Mouse (Mus musculus): ENCODE measurements around the gene Caln1. TPM values are rescaled to one million over a fixed set of nuclear protein-coding genes. Genes with fewer than 3 reads are reported as not detected.

The Caln1 gene
- total and polyA plus RNA-seq, 2 experiments = 2.4 to 2.9 TPM

DNA sequence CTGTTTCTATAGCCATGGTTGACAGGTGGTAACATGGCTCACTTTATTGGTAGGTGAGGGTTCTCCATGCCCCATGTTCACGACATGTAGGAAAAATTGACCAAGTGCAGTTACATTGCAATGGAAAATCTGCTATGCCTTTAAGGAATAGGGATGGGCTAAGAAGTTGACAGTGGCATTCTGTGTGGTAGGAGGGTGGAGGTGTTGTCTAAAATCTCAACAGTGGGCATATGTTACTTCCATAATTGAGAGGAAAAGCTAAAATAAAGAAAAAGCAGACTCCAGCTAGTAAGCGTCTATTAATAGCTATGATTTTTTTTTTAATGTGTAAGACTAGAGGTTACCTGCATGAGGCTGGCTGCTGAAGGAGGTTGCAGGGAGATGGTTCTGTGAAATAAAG is 308.6 kb downstream of the Caln1 start:
- no peak overlapping the region for H3K27ac ChIP-seq (replicated peaks; ENCODE audit: insufficient read depth, low read depth, low read length)
- 82% methylated on average over 2 of the region's 2 CpGs for WGBS
- H3K4me3 ChIP-seq (ENCODE audit: insufficient read depth, low read depth, low read length) = no peak overlapping the region
- H3K79me2 ChIP-seq (ENCODE audit: control insufficient read depth, insufficient read depth, low read length) = no peaks in the 10 kb centered on the region
- no peak for DNase-seq (ENCODE audit: extremely low read depth, low read depth, low spot score)
- H3K9ac ChIP-seq (ENCODE audit: low read depth, low read length) = no peak overlapping the region
- no peaks in the 10 kb centered on the region for H3K36me3 ChIP-seq (ENCODE audit: control insufficient read depth, insufficient read depth, low read length)
- TF ChIP-seq POLR2A (IDR thresholded peaks at IDR 0.05; ENCODE audit: extremely low read depth, insufficient read depth, low read length) = no peak
- no peak for TF ChIP-seq CTCF (IDR thresholded peaks at IDR 0.05; ENCODE audit: low read depth, low read length)
- no peaks in the 10 kb centered on the region for H3K4me1 ChIP-seq (ENCODE audit: control insufficient read depth, insufficient read depth, low read length)
- no peaks in the 10 kb centered on the region for H3K27me3 ChIP-seq (ENCODE audit: control insufficient read depth, insufficient read depth, low read length)

DNA sequence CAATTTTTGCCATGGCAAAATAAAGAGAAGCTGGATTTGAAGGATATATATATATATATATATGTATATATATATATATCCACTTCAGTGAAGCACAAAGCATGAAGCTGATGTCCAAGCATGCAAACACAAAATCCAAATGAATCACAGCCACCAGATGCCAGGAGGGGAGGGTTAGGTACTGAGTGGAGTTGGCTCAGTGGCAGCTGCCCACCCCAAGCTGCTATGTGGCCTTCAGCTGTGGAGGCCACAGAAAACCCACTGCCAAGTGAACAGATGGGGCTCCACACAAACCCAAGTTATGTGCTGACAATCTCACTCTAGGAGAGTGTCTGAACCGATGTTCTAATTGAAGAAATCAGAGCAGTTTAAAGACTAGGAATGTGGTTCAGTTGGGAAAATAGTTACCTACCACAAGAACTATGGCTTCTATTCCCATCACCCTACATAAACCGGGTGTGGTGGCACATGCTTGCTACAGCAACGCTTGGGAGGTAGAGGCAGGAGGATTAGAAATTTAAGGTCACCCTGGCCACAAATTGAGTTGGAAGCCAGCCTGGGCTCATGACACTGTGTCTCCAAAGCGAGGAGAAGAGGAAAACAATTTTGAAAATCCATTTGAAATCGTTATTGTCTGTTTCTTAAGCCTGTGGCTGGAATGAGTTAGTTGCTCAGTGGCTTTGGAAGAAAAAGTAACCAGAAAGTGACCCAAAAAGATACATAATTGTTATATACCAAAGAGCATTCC is 316.8 kb downstream of the Caln1 start:
- H3K4me3 ChIP-seq (ENCODE audit: insufficient read depth, low read depth, low read length) = no peak overlapping the region
- H3K36me3 ChIP-seq (ENCODE audit: control insufficient read depth, insufficient read depth, low read length) = no peaks in the 10 kb centered on the region
- H3K9ac ChIP-seq (ENCODE audit: low read depth, low read length) = no peak overlapping the region
- no peak for DNase-seq (ENCODE audit: extremely low read depth, low read depth, low spot score)
- H3K4me1 ChIP-seq (ENCODE audit: control insufficient read depth, insufficient read depth, low read length) = no peaks in the 10 kb centered on the region
- 70% methylated on average over 5 of the region's 5 CpGs for WGBS
- H3K79me2 ChIP-seq (ENCODE audit: control insufficient read depth, insufficient read depth, low read length) = no peaks in the 10 kb centered on the region
- no peak for TF ChIP-seq POLR2A (IDR thresholded peaks at IDR 0.05; ENCODE audit: extremely low read depth, insufficient read depth, low read length)
- TF ChIP-seq CTCF (IDR thresholded peaks at IDR 0.05; ENCODE audit: low read depth, low read length) = no peak
- H3K27me3 ChIP-seq (ENCODE audit: control insufficient read depth, insufficient read depth, low read length) = no peaks in the 10 kb centered on the region
- no peak overlapping the region for H3K27ac ChIP-seq (replicated peaks; ENCODE audit: insufficient read depth, low read depth, low read length)

DNA sequence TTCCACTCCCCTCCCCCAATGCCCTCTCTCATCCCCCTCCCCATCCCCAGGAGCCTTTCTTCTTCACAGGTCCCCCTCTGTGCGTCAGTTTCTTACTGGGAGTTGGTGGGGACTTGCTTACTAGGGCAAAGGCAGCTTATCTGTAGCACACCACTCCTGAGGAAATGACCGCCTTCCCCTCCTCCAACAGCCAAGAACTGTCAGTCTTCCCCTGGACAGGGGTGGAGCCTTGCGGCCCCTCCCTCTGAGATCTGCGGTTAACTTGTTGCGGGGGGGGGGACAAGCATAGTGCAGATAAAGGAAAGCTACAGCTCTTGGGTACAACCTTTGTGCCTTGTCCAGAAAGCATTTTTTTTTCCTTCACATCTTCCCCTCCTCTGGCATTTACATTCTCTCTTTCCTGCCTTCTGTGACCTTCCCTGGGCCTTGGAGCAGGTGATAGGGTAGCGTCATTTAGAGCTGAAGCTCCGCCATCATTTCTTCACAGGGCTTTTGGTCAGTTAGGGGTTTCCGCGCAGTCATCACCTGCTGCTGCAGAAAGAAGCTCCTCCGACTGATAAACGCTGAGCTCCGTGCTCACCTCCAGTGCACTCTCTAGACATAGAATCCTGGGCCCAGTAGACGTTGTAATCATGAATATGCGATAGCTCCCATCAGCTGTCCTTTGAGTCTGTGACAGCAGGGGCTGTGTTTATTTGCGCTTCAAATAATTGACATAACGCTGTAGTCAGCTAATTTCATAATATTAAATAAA is 319.3 kb downstream of the Caln1 start:
- no peak overlapping the region for H3K4me3 ChIP-seq (ENCODE audit: insufficient read depth, low read depth, low read length)

DNA sequence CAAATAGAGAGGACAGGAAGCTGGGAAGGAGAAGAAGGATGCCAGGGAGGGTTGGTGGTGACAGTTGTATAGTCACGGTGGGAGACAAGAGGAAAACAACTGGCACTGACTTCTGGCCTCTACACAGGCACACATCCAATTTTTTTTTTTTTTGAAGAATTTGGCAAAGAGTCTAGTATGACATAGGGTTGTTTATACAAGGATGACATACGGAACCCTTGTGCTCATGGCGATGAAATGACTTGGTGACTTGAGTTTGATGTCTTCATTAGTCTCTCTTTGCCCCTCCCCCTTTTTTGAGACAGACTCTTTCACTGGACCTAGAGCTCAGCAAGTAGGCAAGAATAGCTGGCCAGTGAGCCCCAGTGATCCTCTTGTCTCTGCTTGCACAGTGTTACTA is 322.1 kb downstream of the Caln1 start:
- Histone ChIP-seq H3K36me3 (ENCODE audit: control insufficient read depth, insufficient read depth, low read length) (no peaks in the 10 kb centered on the region), H3K4me3 (ENCODE audit: insufficient read depth, low read depth, low read length) (no peak overlapping the region), H3K79me2 (ENCODE audit: control insufficient read depth, insufficient read depth, low read length) (no peaks in the 10 kb centered on the region), H3K27ac (replicated peaks; ENCODE audit: insufficient read depth, low read depth, low read length) (no peak overlapping the region), H3K4me1 (ENCODE audit: control insufficient read depth, insufficient read depth, low read length) (no peaks in the 10 kb centered on the region), H3K9ac (ENCODE audit: low read depth, low read length) (no peak overlapping the region), H3K27me3 (ENCODE audit: control insufficient read depth, insufficient read depth, low read length) (no peaks in the 10 kb centered on the region)
- 65% methylated on average over 3 of the region's 3 CpGs for WGBS
- DNase-seq (ENCODE audit: extremely low read depth, low read depth, low spot score) = no peak
- TF ChIP-seq POLR2A (IDR thresholded peaks at IDR 0.05; ENCODE audit: extremely low read depth, insufficient read depth, low read length) (no peak), CTCF (IDR thresholded peaks at IDR 0.05; ENCODE audit: low read depth, low read length) (no peak)

More for the DNA sequence above, 319.3 kb downstream of the Caln1 start:
- DNase-seq (ENCODE audit: extremely low read depth, low read depth, low spot score) = no peak
- 56% methylated on average over 16 of the region's 16 CpGs for WGBS
- Histone ChIP-seq H3K27ac (replicated peaks; ENCODE audit: insufficient read depth, low read depth, low read length) (no peak overlapping the region), H3K79me2 (ENCODE audit: control insufficient read depth, insufficient read depth, low read length) (no peaks in the 10 kb centered on the region), H3K36me3 (ENCODE audit: control insufficient read depth, insufficient read depth, low read length) (no peaks in the 10 kb centered on the region), H3K9ac (ENCODE audit: low read depth, low read length) (no peak overlapping the region), H3K27me3 (ENCODE audit: control insufficient read depth, insufficient read depth, low read length) (no peaks in the 10 kb centered on the region), H3K4me1 (ENCODE audit: control insufficient read depth, insufficient read depth, low read length) (no peaks in the 10 kb centered on the region)
- no peak for TF ChIP-seq POLR2A (IDR thresholded peaks at IDR 0.05; ENCODE audit: extremely low read depth, insufficient read depth, low read length)
- no peak for TF ChIP-seq CTCF (IDR thresholded peaks at IDR 0.05; ENCODE audit: low read depth, low read length)

DNA sequence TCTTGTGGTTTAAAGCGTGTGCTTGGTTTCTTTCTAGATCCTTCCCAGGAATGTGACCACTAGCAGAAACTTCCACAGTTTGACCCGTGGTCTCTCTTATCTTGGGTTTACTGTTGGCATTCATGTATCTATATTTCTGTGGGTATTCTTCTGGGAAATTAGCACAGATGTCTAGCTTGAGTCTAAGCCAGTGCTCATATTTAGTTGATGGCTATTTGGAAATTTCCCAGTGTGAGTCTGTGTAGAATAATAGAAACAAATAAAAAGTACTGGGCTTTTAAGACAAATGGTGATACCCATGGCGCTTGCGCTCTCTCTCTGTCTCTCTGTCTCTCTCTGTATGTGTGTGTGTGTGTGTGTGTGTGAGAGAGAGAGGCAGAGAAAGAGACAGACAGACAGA is 330.2 kb downstream of the Caln1 start:
- no peak overlapping the region for H3K9ac ChIP-seq (ENCODE audit: low read depth, low read length)

DNA sequence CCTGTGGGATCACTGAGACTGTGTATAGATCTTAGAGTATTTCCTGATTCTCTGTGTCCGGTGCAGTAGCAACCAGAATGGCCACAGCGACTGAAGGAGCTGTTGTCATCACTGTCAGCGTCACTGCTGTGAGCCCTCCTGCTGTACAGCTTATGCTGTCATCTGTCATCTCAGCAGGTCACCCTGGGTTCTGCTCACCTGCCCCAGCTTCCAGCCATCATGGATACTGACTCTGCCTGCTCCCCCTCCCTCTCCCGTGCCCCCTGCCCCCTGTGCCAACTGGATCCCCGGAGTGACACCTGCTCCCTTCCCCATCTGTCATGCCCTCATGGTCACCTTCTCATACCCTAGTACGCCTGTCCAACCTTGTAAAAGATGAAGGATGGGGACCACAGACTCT is 332.5 kb downstream of the Caln1 start:
- Histone ChIP-seq H3K79me2 (ENCODE audit: control insufficient read depth, insufficient read depth, low read length) (no peaks in the 10 kb centered on the region), H3K27me3 (ENCODE audit: control insufficient read depth, insufficient read depth, low read length) (no peaks in the 10 kb centered on the region), H3K4me3 (ENCODE audit: insufficient read depth, low read depth, low read length) (no peak overlapping the region), H3K27ac (replicated peaks; ENCODE audit: insufficient read depth, low read depth, low read length) (no peak overlapping the region), H3K36me3 (ENCODE audit: control insufficient read depth, insufficient read depth, low read length) (no peaks in the 10 kb centered on the region), H3K4me1 (ENCODE audit: control insufficient read depth, insufficient read depth, low read length) (no peaks in the 10 kb centered on the region), H3K9ac (ENCODE audit: low read depth, low read length) (no peak overlapping the region)
- WGBS = 73% methylated on average over 6 of the region's 6 CpGs
- no peak for DNase-seq (ENCODE audit: extremely low read depth, low read depth, low spot score)
- TF ChIP-seq POLR2A (IDR thresholded peaks at IDR 0.05; ENCODE audit: extremely low read depth, insufficient read depth, low read length) (no peak), CTCF (IDR thresholded peaks at IDR 0.05; ENCODE audit: low read depth, low read length) (no peak)

More for the DNA sequence above, 330.2 kb downstream of the Caln1 start:
- Histone ChIP-seq H3K27me3 (ENCODE audit: control insufficient read depth, insufficient read depth, low read length) (no peaks in the 10 kb centered on the region), H3K79me2 (ENCODE audit: control insufficient read depth, insufficient read depth, low read length) (no peaks in the 10 kb centered on the region), H3K27ac (replicated peaks; ENCODE audit: insufficient read depth, low read depth, low read length) (no peak overlapping the region), H3K36me3 (ENCODE audit: control insufficient read depth, insufficient read depth, low read length) (no peaks in the 10 kb centered on the region), H3K4me3 (ENCODE audit: insufficient read depth, low read depth, low read length) (no peak overlapping the region), H3K4me1 (ENCODE audit: control insufficient read depth, insufficient read depth, low read length) (no peaks in the 10 kb centered on the region)
- TF ChIP-seq POLR2A (IDR thresholded peaks at IDR 0.05; ENCODE audit: extremely low read depth, insufficient read depth, low read length) = no peak
- TF ChIP-seq CTCF (IDR thresholded peaks at IDR 0.05; ENCODE audit: low read depth, low read length) = no peak
- 83% methylated on average over 4 of the region's 4 CpGs for WGBS
- no peak for DNase-seq (ENCODE audit: extremely low read depth, low read depth, low spot score)

Measured in liver, adult 2 months (tissue).